Comparison of ENCODE assay signal across 16 mouse cellular contexts in genomic region chr17:24635024-24635423, GRCm38 (mm10). TPM values are rescaled to one million over a fixed set of nuclear protein-coding genes. Genes with fewer than 3 reads are reported as not detected.
A peak's percentile ranks its signal among the peaks of the same experiment; 100 is the strongest.
DNase-seq lines count a peak whose midpoint lies in the region.
"Had no signal": no experiment of that assay in that cellular context is flagged by ENCODE, and none has a peak within 500 bp of the region (broad histone marks: within the 10 kb centered on the region; RNA-seq: fewer than 3 reads in every experiment).

No protein-coding gene starts in this region.

- H3K27me3 ChIP-seq in heart, embryonic 10.5 days (ENCODE audit: insufficient read depth, poor library complexity, severe bottlenecking): peaks cover 54% of the 10 kb centered on the region
- H3K27me3 ChIP-seq: CH12.LX; embryonic facial prominence, embryonic 13.5 days; forebrain, embryonic 13.5 days; hindbrain, embryonic 12.5 days had no signal

- DNase-seq in heart, adult 18-20 months: peak; percentile 39 to 69
- no peak for DNase-seq in heart, embryonic 10.5 days (ENCODE audit: low spot score)
- peak; percentile 73 for DNase-seq in right cerebral cortex, adult 18-20 months
- DNase-seq in right cerebral cortex, postnatal 10 days (ENCODE audit: low spot score in 2 of 2): no peak
- peak; percentile 60 to 74 for DNase-seq in kidney, postnatal 36 days
- DNase-seq in cerebellum, postnatal 10 days: no peak
- DNase-seq in spleen, postnatal 10 days (ENCODE audit: low spot score in 2 of 2): no peak
- DNase-seq: cerebellum, postnatal 14 days; thymus, postnatal 14 days had no signal

- 75% methylated on average over 4 of the region's 4 CpGs for WGBS in heart, embryonic 10.5 days

- peaks cover 57% of the 10 kb centered on the region for H3K4me1 ChIP-seq in heart, embryonic 10.5 days

- peaks cover 30% of the 10 kb centered on the region for H3K36me3 ChIP-seq in heart, embryonic 10.5 days

- H3K9me3 ChIP-seq in heart, embryonic 10.5 days: no peaks in the 10 kb centered on the region
- H3K9me3 ChIP-seq: embryonic facial prominence, embryonic 13.5 days; forebrain, embryonic 13.5 days; hindbrain, embryonic 12.5 days had no signal

- no peak overlapping the region for H3K4me3 ChIP-seq in heart, embryonic 10.5 days
- H3K4me3 ChIP-seq: embryonic facial prominence, embryonic 13.5 days; forebrain, embryonic 13.5 days; hindbrain, embryonic 12.5 days had no signal

- H3K27ac ChIP-seq in heart, embryonic 10.5 days: no peak overlapping the region; the same call in 1 of the 2 replicates
- H3K27ac ChIP-seq: embryonic facial prominence, embryonic 13.5 days; forebrain, embryonic 13.5 days; hindbrain, embryonic 12.5 days; liver, embryonic 14.5 days had no signal

RNA-seq across cellular contexts. Expression of gene Nthl1, which starts 2.5 kb away (rescaled TPM):
- total RNA-seq in heart, adult 18-20 months (2021): 1 to 10 TPM; 2.6 to 3.1 TPM
- polyA plus RNA-seq in heart, embryonic 10.5 days (2016; fragmentation: Nextera tagmentation; extraction: Ambion mirVana): 15.0 and 19.8 TPM in 2 replicates

RNA-seq across cellular contexts. Expression of gene Tsc2, which starts 2.6 kb away (rescaled TPM):
- 100 to 1,000 TPM; 104 to 108 TPM for total RNA-seq in heart, adult 18-20 months (2021)
- polyA plus RNA-seq in heart, embryonic 10.5 days (2016; fragmentation: Nextera tagmentation; extraction: Ambion mirVana): 56.9 and 66.4 TPM in 2 replicates

RNA-seq across cellular contexts. Expression of gene Slc9a3r2, which starts 15.1 kb away (rescaled TPM):
- total RNA-seq in heart, adult 18-20 months (2021): 100 to 1,000 TPM in 1 of 2 experiments, 10 to 100 TPM in 1; 88.2 to 103 TPM
- polyA plus RNA-seq in heart, embryonic 10.5 days (2016; fragmentation: Nextera tagmentation; extraction: Ambion mirVana): 51.5 and 51.9 TPM in 2 replicates

RNA-seq across cellular contexts. Expression of gene Npw, which starts 23.2 kb away (rescaled TPM):
- not detected for total RNA-seq in heart, adult 18-20 months (2021)
- polyA plus RNA-seq in heart, embryonic 10.5 days (2016; fragmentation: Nextera tagmentation; extraction: Ambion mirVana): 0.28 TPM in 1 of 2 replicates, not detected in the other
- total RNA-seq: CH12.LX; gastrocnemius, postnatal 4 days; megakaryocyte-erythroid progenitor cell, adult 5-6 weeks had no signal
- polyA plus RNA-seq: forebrain, embryonic 13.5 days; hindbrain, embryonic 12.5 days had no signal

RNA-seq across cellular contexts. Expression of gene Zfp598, which starts 34.5 kb away (rescaled TPM):
- total RNA-seq in heart, adult 18-20 months (2021): 10 to 100 TPM; 16.4 to 17.2 TPM
- polyA plus RNA-seq in heart, embryonic 10.5 days (2016; fragmentation: Nextera tagmentation; extraction: Ambion mirVana): 22.3 and 26.2 TPM in 2 replicates

Comparison
In these comparisons a context has a peak if more than half of its experiments do, and no peak if none do; other contexts are left out.
1. DNase-seq: peak in heart, adult 18-20 months (2 of 2), right cerebral cortex, adult 18-20 months (single experiment) and kidney, postnatal 36 days (2 of 2); none in heart, embryonic 10.5 days (single experiment), right cerebral cortex, postnatal 10 days (0 of 2), cerebellum, postnatal 10 days (0 of 2) and spleen, postnatal 10 days (0 of 2).